Mouse (Mus musculus) thymus, adult 2 months (tissue): Measurements from ENCODE around the gene D7Ertd443e.

Experiments used
- CTCF ChIP-seq: fragments of 200-500 bp; IDR thresholded peaks from 2 replicates; pipeline ENCODE4 v1.5.1; 2012; ENCODE audit warnings: mild to moderate bottlenecking, control low read depth, low read length, moderate library complexity, borderline replicate concordance; ENCODE audit not compliant: control insufficient read depth, poor library complexity, insufficient read depth; ENCODE audit errors: extremely low read depth
- POLR2A ChIP-seq: fragments of 200-500 bp; IDR thresholded peaks from 2 replicates; pipeline ENCODE4 v1.6.1; 2012; ENCODE audit warnings: mild to moderate bottlenecking, low read length, control low read depth, moderate library complexity; ENCODE audit not compliant: control insufficient read depth, poor library complexity, insufficient read depth; ENCODE audit errors: extremely low read depth

GRCm38 (mm10) chr7:134227773-134228455 lies 157.5 kb downstream of the D7Ertd443e start:
- no peak for TF ChIP-seq CTCF
- TF ChIP-seq POLR2A = no peak
